Mouse (Mus musculus) thymus, postnatal 10 days (tissue): ENCODE data around the gene Kcna7.
"Not testable (repeated sequence)": the region's sequence is repeated elsewhere in the genome, so short reads cannot be mapped to it uniquely, and the experiment has no call there.

ENCODE experiments used
- DNase-seq, 2 experiments: peaks; one replicate each; pipeline ENCODE4 v3.0.0; 2021; ENCODE audit warnings: low spot score in 2 of 2

Kcna7 gene

DNA sequence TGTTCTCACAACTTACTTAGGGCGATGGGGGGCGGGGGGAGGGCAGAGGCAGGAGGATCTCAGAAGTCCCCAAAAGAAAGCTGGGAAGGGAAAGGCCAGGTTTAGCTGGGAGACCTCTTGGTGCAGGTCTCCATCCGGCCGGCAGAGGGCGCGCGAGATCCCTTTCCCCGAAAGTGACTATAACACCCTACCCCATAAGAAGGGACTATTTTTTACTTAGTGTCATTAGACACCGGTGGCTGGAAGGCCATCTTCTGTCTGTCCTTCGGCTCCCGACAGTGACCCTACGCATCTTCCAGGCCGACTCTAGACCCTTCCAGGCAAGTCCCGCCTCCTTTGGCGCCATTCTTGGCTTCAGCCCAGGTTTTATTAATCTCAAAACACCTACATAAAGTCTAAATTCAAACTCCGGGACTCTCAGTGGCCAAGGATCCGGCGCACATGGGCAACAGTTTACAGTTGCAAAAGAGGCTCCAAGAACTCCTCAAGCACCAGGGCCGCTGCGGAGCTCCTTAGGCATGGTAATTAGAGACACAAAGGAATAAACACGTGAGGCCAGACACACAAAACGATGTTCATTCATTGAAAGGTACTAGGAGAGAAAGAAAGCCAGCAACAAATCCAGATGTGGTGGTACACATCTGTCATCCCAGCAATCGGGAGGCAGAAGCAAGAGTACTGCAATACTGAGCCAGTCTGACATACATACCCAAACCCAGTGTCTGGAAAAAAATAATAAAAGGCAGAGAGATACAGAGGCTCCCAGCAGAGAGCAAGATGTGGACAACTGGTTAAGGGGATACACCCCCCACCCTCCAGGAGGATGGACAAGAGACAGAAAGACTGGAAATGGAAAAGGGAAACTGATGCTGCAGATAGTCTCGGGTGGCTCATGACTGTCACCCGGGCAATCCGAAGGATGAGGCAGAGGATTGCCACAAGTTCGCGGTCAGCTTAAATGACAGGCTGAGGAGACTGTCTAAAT is at the start of gene Kcna7:
TSS of gene Kcna7 (plus strand) at position 563 of the 985 bp plus-strand sequence.
- peak; percentile 39 to 76 for DNase-seq

- DNase-seq = no peak
Measured at GRCm38 (mm10) chr7:45356087-45356486, 49.4 kb upstream of the Kcna7 start.

DNA sequence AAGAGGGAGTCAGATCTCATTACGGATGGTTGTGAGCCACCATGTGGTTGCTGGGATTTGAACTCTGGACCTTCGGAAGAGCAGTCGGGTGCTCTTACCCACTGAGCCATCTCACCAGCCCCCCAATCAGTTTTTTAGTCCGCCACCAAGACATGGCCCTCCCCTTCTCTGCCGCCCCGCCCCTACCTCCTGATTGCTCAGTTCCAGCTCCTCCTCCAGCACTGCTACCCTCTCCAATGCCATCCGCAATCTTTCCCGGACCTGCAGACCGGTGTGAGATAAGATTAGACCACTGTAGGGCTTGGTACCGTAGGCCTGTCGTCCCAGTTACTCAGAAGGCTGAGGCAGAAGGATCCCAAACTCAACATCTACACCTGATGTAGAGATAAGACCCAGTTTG is 46.4 kb upstream of the Kcna7 start:
- DNase-seq = not testable (repeated sequence)

- no peak for DNase-seq
Measured at GRCm38 (mm10) chr7:45360404-45361125, 44.9 kb upstream of the Kcna7 start.

DNA sequence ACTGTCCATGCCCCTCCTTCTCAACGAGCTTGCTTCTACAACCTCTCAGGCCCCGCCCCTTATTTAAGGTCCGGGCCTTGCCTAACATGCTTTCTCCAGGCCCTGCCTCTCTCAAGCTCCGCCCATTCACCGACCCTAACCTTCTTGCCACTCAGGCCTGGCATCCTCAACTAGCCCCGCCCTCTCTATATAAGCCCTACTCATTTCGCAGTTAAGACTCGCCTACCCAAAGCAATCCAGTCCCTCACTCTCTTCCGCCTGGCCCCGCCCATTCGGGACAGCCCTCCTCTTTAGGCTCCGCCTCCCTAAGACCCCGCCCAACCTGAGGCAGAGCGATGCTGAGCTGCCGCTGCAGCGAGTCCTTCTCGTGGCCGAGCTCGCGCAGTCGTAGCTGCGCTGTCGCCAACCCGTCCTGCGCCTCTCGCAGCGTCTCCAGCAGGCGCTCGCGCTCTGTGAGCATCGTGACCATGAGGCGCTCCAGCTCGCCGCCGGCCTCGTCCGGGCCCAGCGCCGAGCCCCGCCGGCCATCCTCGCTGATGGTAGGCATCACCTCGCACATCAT is 44.1 kb upstream of the Kcna7 start:
- peak; percentile 54 to 59 for DNase-seq

DNA sequence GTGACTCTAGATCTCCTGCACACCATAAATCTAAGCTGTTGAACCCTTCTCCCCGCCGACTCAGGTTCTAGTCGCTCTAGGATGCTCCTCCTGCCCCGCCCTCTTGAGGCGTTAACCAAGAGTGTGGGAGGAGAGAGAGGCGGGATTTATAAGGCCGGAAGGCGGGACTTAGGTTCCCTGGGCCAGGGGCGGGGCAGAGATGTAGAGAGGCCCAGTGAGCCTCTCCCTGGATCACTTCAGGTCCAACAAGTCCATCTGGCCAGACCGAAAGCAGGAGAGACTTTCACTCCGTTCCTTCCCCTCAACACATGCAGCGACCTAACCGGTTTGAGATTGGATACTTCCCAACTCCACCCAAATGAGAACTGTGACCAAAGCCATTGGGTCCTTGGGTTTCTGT is 42.7 kb upstream of the Kcna7 start:
- DNase-seq = peak in 1 of 2 experiments; percentile 40

DNA sequence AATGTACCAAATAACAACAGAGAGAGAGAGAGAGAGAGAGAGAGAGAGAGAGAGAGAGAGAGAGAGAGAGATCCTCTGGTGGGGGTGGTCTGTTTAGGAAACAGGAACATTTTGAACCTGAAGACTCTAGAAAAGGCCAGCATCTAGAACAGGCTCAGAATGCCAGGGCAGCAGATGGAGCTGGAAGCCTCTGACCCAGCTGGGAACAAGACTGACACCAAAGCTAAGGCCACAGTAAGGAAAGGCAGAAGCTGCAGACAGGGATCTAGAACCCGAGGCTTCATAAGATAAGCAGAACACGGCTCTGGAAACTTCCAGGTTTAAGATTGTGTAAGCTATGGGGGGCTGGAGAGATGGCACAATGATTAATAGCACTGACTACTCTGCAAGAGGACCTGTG is 41.5 kb upstream of the Kcna7 start:
- no peak for DNase-seq

GRCm38 (mm10) chr7:45365742-45366651 is 39.5 kb upstream of the Kcna7 start:
- DNase-seq = no peak

DNA sequence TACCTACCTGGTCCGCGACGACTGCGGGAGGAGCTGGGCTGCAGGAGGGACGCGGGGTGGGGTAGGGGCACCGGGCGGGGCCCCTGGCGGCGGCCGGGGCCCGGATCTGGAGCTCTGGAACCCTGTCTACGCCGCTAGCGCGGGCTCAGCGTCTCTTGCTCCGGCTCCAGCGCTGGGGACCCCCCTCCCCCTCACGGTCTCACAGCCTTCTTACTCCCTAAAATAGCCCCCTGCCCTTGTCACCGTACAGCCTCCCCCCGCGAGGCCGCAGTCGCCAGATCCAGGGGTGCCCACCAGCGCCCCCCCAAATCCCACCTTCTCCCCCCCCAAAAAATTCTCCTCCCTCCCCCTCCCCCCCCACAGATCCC is 38.8 kb upstream of the Kcna7 start, which contains the start of gene Ppfia3:
TSS of gene Ppfia3 (minus strand) at position 368 of the 368 bp plus-strand sequence.
- DNase-seq = no peak

GRCm38 (mm10) chr7:45367020-45367880 is 38.2 kb upstream of the Kcna7 start:
- peak; percentile 95 to 98 for DNase-seq

DNA sequence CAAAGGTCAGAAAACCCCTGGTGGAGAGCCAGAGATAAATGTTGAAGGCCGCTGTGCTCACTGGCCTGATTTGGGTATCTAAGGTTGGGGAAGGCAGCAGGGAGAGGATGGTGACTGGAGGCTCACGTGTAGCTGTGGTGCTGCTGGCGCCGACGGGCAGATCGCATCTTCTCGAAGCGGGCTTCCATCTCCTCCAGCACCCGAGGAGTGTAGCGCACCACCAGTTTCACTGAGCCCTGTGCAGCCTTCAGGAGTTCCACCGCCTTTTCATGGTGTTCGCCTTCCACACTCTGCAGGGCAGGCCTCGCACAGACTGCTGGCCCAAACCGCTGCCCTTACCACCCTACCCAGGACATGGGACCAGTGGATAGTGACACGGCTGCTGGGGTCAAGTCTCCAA is 37.3 kb upstream of the Kcna7 start:
- no peak for DNase-seq

GRCm38 (mm10) chr7:45369022-45369745 is 36.3 kb upstream of the Kcna7 start:
- DNase-seq = no peak

DNA sequence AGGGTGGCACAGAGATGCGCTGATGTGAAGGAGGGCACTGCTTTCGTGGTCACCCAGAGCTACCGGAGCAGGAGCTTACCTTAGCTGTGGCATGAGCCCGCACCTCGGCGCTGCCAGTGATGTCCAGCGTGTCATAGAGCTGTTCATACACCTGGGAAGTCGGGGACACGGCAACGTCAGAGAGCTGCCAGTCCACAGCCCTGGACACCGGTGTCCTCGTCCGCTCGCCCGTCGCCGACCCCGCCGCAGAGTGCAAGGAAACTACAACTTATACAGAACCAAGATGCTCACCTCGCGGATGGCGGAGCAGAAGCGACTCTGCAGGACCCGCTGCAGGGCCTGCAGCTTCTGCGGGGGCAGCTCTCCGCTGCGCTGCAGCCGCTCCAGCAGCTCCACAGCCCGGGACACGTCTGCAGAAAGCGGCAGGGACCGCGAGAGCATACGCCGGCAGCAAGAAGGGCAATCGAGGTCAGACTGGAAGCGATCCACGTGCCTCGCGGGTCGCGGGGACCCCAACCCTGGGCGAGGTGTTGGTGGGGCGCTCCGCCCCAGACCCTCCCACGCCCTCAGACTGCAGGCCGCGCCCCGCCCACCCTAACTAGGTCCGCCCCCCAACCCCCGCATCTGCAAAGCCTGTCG is 35.5 kb upstream of the Kcna7 start:
- DNase-seq = no peak

GRCm38 (mm10) chr7:45370475-45371311 is 34.8 kb upstream of the Kcna7 start, which contains the start of gene Lin7b:
TSS of gene Lin7b (minus strand) at chr7:45370583.
- DNase-seq = peak; percentile 89

- no peak for DNase-seq
Measured at GRCm38 (mm10) chr7:45372371-45372770, 33.1 kb upstream of the Kcna7 start.

DNA sequence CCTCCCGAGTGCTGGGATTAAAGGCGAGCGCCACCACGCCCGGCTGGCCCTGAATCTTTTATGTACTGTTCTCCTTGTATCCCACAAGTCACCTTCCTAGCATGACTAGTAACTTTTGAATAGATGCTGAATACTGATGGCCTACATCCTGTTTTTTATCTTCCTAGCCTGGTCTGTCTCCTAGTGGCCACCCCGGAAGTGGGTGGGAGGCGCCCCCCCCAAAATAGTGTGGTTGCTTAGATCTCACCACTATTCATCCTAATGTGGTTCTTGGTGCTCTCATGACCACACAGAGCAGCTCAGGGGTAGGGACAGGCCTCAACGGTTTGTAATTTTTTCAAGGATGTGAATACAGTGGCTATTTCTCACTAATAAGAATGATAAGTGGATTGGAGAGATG is 30.8 kb upstream of the Kcna7 start:
- DNase-seq = no peak

- no peak for DNase-seq
Measured at GRCm38 (mm10) chr7:45376057-45376456, 29.4 kb upstream of the Kcna7 start.

DNA sequence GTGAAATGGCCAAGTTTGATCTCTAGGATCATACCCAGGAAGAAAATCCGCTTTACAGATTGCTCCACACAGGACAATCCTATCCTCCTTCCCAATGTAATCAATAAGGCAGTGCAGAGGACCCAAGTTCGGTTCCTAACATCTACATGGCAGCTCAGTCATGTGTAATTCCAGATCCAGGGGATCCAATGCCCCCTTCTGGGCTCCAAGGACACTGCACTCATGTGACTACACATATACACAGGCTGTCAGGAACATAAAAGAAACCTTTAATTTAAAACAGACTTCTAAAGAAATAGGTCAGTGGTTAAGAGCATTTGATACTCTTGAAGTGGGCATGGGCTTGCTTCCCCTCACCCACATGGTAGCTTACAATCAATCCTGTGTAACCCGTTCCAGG is 19.4 kb upstream of the Kcna7 start:
- DNase-seq = no peak
